Mouse (Mus musculus): ENCODE data around the gene Snai3.

Snai3 gene

GRCm38 (mm10) chr8:122459218-122459900 lies 1.2 kb downstream of the Snai3 start:
- no peak for DNase-seq (ENCODE audit: low spot score in 2 of 2)

GRCm38 (mm10) chr8:122457171-122457570 lies 3.4 kb downstream of the Snai3 start:
- no peak for DNase-seq (ENCODE audit: low spot score in 2 of 2)

GRCm38 (mm10) chr8:122454409-122454808 lies 6.1 kb downstream of the Snai3 start:
- DNase-seq (ENCODE audit: low spot score in 2 of 2) = no peak

- DNase-seq (ENCODE audit: low spot score in 2 of 2) = no peak
Measured at GRCm38 (mm10) chr8:122452154-122452553, 8.4 kb downstream of the Snai3 start.

- DNase-seq (ENCODE audit: low spot score in 2 of 2) = no peak
Measured at GRCm38 (mm10) chr8:122451161-122451703, 9.3 kb downstream of the Snai3 start.

- no peak for DNase-seq (ENCODE audit: low spot score in 2 of 2)
Measured at GRCm38 (mm10) chr8:122445203-122445602, 15.3 kb downstream of the Snai3 start.

- DNase-seq (ENCODE audit: low spot score in 2 of 2) = peak; percentile 60 to 86
Measured at GRCm38 (mm10) chr8:122444058-122444748, 16.3 kb downstream of the Snai3 start.

GRCm38 (mm10) chr8:122443262-122444006 lies 17.1 kb downstream of the Snai3 start, which contains the start of gene Mvd:
Mvd (minus strand) TSS chr8:122443422.
- peak; percentile 96 to 98 for DNase-seq (ENCODE audit: low spot score in 2 of 2)

GRCm38 (mm10) chr8:122442781-122443180 lies 17.8 kb downstream of the Snai3 start:
- no peak for DNase-seq (ENCODE audit: low spot score in 2 of 2)

GRCm38 (mm10) chr8:122442356-122442755 lies 18.2 kb downstream of the Snai3 start:
- DNase-seq (ENCODE audit: low spot score in 2 of 2) = no peak

GRCm38 (mm10) chr8:122441326-122441725 lies 19.2 kb downstream of the Snai3 start:
- no peak for DNase-seq (ENCODE audit: low spot score in 2 of 2)

- DNase-seq (ENCODE audit: low spot score in 2 of 2) = peak in 1 of 2 experiments; percentile 46
Measured at GRCm38 (mm10) chr8:122439336-122439735, 21.2 kb downstream of the Snai3 start.

- DNase-seq (ENCODE audit: low spot score in 2 of 2) = no peak
Measured at GRCm38 (mm10) chr8:122437708-122438331, 22.7 kb downstream of the Snai3 start.

GRCm38 (mm10) chr8:122436586-122437125 lies 23.9 kb downstream of the Snai3 start:
- DNase-seq (ENCODE audit: low spot score in 2 of 2) = no peak

GRCm38 (mm10) chr8:122436146-122436545 lies 24.4 kb downstream of the Snai3 start:
- no peak for DNase-seq (ENCODE audit: low spot score in 2 of 2)

- DNase-seq (ENCODE audit: low spot score in 2 of 2) = no peak
Measured at GRCm38 (mm10) chr8:122435375-122435774, 25.2 kb downstream of the Snai3 start.

- DNase-seq (ENCODE audit: low spot score in 2 of 2) = no peak
Measured at GRCm38 (mm10) chr8:122433269-122433905, 27.1 kb downstream of the Snai3 start.

- no peak for DNase-seq (ENCODE audit: low spot score in 2 of 2)
Measured at GRCm38 (mm10) chr8:122432443-122433268, 27.9 kb downstream of the Snai3 start, which contains the start of gene Cyba. Cyba (minus strand) TSS chr8:122432930.

GRCm38 (mm10) chr8:122431694-122432442 lies 28.7 kb downstream of the Snai3 start:
- DNase-seq (ENCODE audit: low spot score in 2 of 2) = no peak

Measured in cerebellum, postnatal 4 days (tissue).